ENCODE assay signal across 15 mouse cellular contexts in the genomic region with DNA sequence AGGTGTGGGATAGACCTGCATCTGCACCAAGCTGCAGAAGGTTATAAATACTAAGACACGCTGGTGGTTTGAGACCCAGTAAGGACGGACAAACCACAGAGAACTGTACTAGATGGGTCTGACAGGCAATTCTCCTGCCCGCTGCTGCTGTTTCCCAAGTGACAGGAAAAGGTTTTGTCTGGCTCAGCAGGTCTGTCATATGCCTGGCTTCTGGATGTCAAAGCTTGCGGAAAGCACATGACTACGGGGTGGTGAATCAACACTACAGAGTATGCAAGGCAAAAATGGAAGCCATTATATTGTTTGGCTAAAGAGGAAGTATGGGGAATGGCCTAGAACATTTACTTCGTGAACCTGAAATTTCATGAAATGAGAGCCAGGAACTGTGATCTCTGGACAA.
"Had no signal": no experiment of that assay in that cellular context is flagged by ENCODE, and none has a peak within 500 bp of the region (broad histone marks: within the 10 kb centered on the region; RNA-seq: fewer than 3 reads in every experiment).

No protein-coding gene starts in this region.

- H3K27me3 ChIP-seq: liver, embryonic 15.5 days; lung, embryonic 15.5 days; midbrain, embryonic 12.5 days; midbrain, embryonic 15.5 days; neural tube, embryonic 12.5 days; stomach, embryonic 15.5 days had no signal

- H3K4me3 ChIP-seq: liver, embryonic 15.5 days; lung, embryonic 15.5 days; midbrain, embryonic 10.5 days; midbrain, embryonic 12.5 days; midbrain, embryonic 15.5 days; neural tube, embryonic 12.5 days; stomach, embryonic 15.5 days had no signal

- H3K9me3 ChIP-seq: liver, embryonic 15.5 days; lung, embryonic 15.5 days; midbrain, embryonic 10.5 days; midbrain, embryonic 12.5 days; midbrain, embryonic 15.5 days; neural tube, embryonic 12.5 days; stomach, embryonic 15.5 days had no signal

- DNase-seq: lung, adult 18-20 months; lung, postnatal 4 days; right cerebral cortex, postnatal 14 days; thymus, adult 2 months; thymus, postnatal 25 days; thymus, postnatal 4 days had no signal

- ATAC-seq: lung, postnatal 0 days; midbrain, embryonic 15.5 days had no signal

- H3K4me1 ChIP-seq: liver, embryonic 15.5 days; lung, embryonic 15.5 days; midbrain, embryonic 10.5 days; midbrain, embryonic 12.5 days; midbrain, embryonic 15.5 days; neural tube, embryonic 12.5 days; stomach, embryonic 15.5 days had no signal

- H3K4me2 ChIP-seq: liver, embryonic 15.5 days; lung, embryonic 15.5 days; midbrain, embryonic 12.5 days; midbrain, embryonic 15.5 days; neural tube, embryonic 12.5 days; stomach, embryonic 15.5 days had no signal

- H3K36me3 ChIP-seq: liver, embryonic 15.5 days; lung, embryonic 15.5 days; midbrain, embryonic 10.5 days; midbrain, embryonic 12.5 days; midbrain, embryonic 15.5 days; neural tube, embryonic 12.5 days; stomach, embryonic 15.5 days had no signal

- H3K27ac ChIP-seq: liver, embryonic 15.5 days; lung, embryonic 15.5 days; midbrain, embryonic 10.5 days; midbrain, embryonic 12.5 days; midbrain, embryonic 15.5 days; neural tube, embryonic 12.5 days; stomach, embryonic 15.5 days; stomach, postnatal 0 days had no signal

- H3K9ac ChIP-seq: liver, embryonic 15.5 days; lung, embryonic 15.5 days; midbrain, embryonic 12.5 days; midbrain, embryonic 15.5 days; neural tube, embryonic 12.5 days; stomach, embryonic 15.5 days had no signal
